Mouse (Mus musculus): Measurements from ENCODE around the gene Pcna. TPM values are rescaled to one million over a fixed set of nuclear protein-coding genes. Genes with fewer than 3 reads are reported as not detected.

Pcna gene
- total and polyA plus RNA-seq, 2 experiments from 2014 or later = 124 to 141 TPM

DNA sequence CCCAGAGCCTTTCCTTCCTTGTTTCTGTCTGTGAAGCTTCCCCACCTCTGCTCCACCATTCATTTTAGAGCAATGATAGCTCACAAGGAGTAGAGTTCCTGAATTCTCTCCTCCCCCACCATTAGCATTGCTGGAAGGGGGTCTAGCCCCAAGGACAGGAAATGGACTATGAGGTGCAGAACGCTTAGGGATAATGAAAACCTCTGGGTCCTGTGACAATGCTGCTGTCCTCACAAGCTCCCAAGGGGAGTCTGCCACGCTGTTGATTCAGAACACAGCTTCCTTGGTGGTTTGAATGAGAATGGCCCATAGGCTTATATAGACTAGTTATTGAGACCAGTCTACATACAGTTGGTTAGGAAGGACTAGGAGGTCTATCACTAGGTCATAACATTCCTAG lies 17.8 kb downstream of the Pcna start:
- Histone ChIP-seq H3K27me3 (ENCODE audit: insufficient read depth, low read length) (no peaks in the 10 kb centered on the region), H3K27ac (ENCODE audit: low read depth, low read length) (no peak overlapping the region), H3K36me3 (ENCODE audit: insufficient read depth) (no peaks in the 10 kb centered on the region), H3K9ac (no peak overlapping the region), H3K4me3 (ENCODE audit: low read depth, low read length) (no peak overlapping the region), H3K9me3 (ENCODE audit: low read length) (no peaks in the 10 kb centered on the region), H3K4me2 (ENCODE audit: low read depth) (no peak overlapping the region), H3K4me1 (ENCODE audit: insufficient read depth) (no peaks in the 10 kb centered on the region)
- TF ChIP-seq CTCF (IDR thresholded peaks at IDR 0.05; ENCODE audit: low read depth) = no peak
- no peak for DNase-seq
- WGBS = 62% methylated on average over 2 of the region's 2 CpGs
- no peak for ATAC-seq

DNA sequence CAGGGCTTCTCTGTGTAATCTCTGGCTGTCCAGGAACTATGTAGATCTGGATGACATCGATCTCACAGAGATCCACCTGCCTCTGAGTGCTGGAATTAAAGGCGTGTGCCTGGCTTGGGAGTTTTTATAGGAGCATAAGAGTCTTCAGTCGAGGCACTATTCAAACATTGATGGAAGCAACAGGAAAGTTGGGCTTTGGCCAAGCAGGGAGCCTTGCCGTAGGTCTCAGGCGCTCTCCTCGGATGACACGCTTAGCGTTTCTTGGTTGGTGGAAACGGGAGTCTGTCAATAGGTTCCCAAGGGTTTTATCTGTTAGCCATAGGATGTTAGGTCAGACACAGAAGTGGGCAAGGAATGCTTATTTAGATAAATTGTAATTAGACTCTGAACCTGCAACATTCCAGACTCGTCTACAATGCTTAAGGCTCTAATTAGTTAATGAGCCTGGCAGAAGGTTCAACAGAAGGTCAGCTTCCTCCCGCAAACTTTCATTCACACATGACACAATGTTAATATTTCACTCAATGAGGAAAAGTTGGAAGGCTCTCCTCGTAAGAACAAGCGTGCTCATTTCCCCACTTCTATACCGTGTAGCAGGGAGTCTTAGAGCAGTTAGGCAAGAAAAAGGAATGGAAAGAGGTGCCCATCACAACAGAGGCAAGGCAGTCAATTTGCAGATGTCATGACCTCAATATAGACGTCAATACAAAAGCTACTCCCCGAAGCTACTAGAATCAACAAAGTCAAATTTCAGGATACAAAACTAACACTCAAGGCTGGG lies 18.9 kb downstream of the Pcna start:
- Histone ChIP-seq H3K27ac (ENCODE audit: low read depth, low read length) (no peak overlapping the region), H3K4me2 (ENCODE audit: low read depth) (no peak overlapping the region), H3K4me1 (ENCODE audit: insufficient read depth) (no peaks in the 10 kb centered on the region), H3K9ac (no peak overlapping the region), H3K9me3 (ENCODE audit: low read length) (no peaks in the 10 kb centered on the region), H3K4me3 (ENCODE audit: low read depth, low read length) (no peak overlapping the region), H3K27me3 (ENCODE audit: insufficient read depth, low read length) (no peaks in the 10 kb centered on the region), H3K36me3 (ENCODE audit: insufficient read depth) (no peaks in the 10 kb centered on the region)
- no peak for ATAC-seq
- no peak for DNase-seq
- no peak for TF ChIP-seq CTCF (IDR thresholded peaks at IDR 0.05; ENCODE audit: low read depth)
- 61% methylated on average over 16 of the region's 16 CpGs for WGBS

DNA sequence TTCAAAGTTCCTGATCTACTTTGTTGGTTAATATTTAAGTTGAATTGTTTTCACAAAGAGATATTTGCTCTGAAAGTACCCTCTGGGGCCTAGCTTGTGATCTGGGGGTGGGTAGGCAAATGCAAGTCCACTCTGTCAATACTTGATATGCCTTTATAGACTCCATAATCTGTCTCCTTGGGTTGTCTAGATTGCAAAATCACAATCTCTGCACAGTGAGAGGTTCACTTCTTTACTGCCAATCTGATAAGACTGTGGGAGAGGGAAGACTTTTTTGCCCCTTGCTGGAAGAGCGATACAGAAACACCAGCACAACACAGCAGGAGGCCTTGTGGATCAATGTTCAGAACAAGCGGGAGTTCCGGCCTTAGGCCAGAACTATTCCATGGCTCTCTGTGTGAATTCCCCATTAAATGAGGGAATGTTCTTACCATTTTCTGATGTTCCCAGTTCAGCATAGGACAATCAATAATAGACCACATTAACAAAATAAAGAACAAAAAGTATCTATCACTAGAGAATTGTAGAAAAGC lies 20.6 kb downstream of the Pcna start:
- H3K4me1 ChIP-seq (ENCODE audit: insufficient read depth) = no peaks in the 10 kb centered on the region
- DNase-seq = no peak
- no peaks in the 10 kb centered on the region for H3K27me3 ChIP-seq (ENCODE audit: insufficient read depth, low read length)
- no peak for TF ChIP-seq CTCF (IDR thresholded peaks at IDR 0.05; ENCODE audit: low read depth)
- H3K36me3 ChIP-seq (ENCODE audit: insufficient read depth) = no peaks in the 10 kb centered on the region
- no peaks in the 10 kb centered on the region for H3K9me3 ChIP-seq (ENCODE audit: low read length)
- no peak overlapping the region for H3K27ac ChIP-seq (ENCODE audit: low read depth, low read length)
- H3K9ac ChIP-seq = no peak overlapping the region
- WGBS = 69% methylated on average over 3 of the region's 3 CpGs
- no peak for ATAC-seq
- H3K4me3 ChIP-seq (ENCODE audit: low read depth, low read length) = no peak overlapping the region
- no peak overlapping the region for H3K4me2 ChIP-seq (ENCODE audit: low read depth)

DNA sequence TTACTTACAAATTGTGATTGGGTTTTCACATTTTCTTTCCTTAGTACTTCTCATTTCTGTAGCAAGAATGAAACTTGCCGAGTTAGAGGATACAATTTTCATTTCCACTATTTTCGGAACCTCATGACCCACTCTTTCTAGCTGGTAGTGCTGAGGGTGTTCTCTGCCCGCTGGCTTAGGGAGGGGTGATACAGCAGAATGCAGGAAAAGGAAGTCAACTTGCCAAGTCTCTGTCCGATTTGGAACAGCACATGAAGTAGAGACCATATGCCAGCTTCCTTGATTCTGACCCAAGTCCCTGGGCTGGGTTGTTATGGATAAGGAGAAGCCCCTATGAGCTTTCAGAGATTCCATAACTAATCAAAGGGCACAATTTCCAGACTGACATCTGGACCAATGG lies 28.8 kb downstream of the Pcna start:
- ATAC-seq (no peak), DNase-seq (no peak)
- no peak for TF ChIP-seq CTCF (IDR thresholded peaks at IDR 0.05; ENCODE audit: low read depth)
- no peak overlapping the region for H3K9ac ChIP-seq
- WGBS = 78% methylated on average over 4 of the region's 4 CpGs
- no peaks in the 10 kb centered on the region for H3K9me3 ChIP-seq (ENCODE audit: low read length)
- H3K27ac ChIP-seq (ENCODE audit: low read depth, low read length) = no peak overlapping the region
- H3K4me2 ChIP-seq (ENCODE audit: low read depth) = no peak overlapping the region
- H3K4me1 ChIP-seq (ENCODE audit: insufficient read depth) = no peaks in the 10 kb centered on the region
- H3K27me3 ChIP-seq (ENCODE audit: insufficient read depth, low read length) = no peaks in the 10 kb centered on the region
- no peak overlapping the region for H3K4me3 ChIP-seq (ENCODE audit: low read depth, low read length)
- no peaks in the 10 kb centered on the region for H3K36me3 ChIP-seq (ENCODE audit: insufficient read depth)

DNA sequence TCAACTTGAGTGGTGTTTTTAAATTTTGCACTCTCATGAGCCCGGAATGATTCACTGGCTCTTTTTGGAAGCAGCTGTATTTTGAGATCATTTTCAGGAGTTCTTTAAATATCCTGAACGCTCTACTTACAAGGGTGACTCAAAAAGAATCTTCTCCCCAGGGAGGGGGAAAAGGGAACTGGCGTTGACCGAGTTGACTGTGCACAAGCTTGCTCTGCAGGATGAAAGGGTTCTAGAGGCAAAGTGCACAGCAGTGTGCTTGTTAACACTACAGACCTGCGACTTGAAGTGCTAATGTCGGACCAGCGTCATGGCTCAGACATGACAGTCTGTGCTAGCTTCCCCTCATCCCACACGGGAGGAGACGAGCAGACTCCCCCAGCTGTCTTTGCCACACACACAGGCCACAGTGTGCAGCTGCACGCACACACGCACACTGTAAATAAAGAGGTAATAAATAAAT lies 31.5 kb downstream of the Pcna start:
- no peak for ATAC-seq
- H3K36me3 ChIP-seq (ENCODE audit: insufficient read depth) = no peaks in the 10 kb centered on the region
- DNase-seq = no peak
- H3K27me3 ChIP-seq (ENCODE audit: insufficient read depth, low read length) = no peaks in the 10 kb centered on the region
- no peak for TF ChIP-seq CTCF (IDR thresholded peaks at IDR 0.05; ENCODE audit: low read depth)
- no peak overlapping the region for H3K4me3 ChIP-seq (ENCODE audit: low read depth, low read length)
- H3K4me2 ChIP-seq (ENCODE audit: low read depth) = no peak overlapping the region
- H3K4me1 ChIP-seq (ENCODE audit: insufficient read depth) = no peaks in the 10 kb centered on the region
- no peak overlapping the region for H3K9ac ChIP-seq
- 62% methylated on average over 11 of the region's 11 CpGs for WGBS
- no peaks in the 10 kb centered on the region for H3K9me3 ChIP-seq (ENCODE audit: low read length)
- no peak overlapping the region for H3K27ac ChIP-seq (ENCODE audit: low read depth, low read length)

DNA sequence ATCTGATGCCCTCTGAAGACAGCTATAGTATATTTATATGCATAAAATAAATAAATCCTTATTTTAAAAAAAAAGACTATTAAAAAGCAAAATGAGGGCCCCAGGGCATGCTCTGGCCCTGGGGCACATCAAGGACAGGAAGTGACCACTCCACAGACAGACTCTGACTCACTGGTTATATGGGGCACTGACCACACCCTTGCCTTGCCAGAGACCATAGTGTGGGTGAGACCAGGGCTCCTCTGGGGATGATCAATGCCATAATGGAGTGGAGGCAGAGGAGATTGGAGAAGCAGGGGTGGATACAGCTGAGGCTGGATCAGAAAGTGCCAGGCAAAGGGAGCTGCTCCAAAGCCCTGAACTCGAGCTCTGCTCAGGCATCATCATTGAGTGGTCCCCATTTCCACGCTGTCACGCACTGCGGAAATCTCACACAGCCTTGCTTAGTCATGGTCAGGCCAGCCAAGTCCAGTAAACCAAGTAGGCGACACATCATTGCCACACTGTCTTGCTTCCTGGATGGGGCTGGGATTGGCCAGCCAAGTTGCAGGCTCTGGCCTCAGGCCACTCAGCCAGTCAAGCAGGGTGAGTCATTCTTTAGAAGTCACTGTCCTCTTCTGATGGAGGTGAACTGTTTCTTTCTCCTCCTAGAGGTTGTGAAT lies 41.0 kb downstream of the Pcna start:
- Histone ChIP-seq H3K9me3 (ENCODE audit: low read length) (no peaks in the 10 kb centered on the region), H3K9ac (no peak overlapping the region), H3K36me3 (ENCODE audit: insufficient read depth) (no peaks in the 10 kb centered on the region), H3K27ac (ENCODE audit: low read depth, low read length) (no peak overlapping the region), H3K4me1 (ENCODE audit: insufficient read depth) (no peaks in the 10 kb centered on the region), H3K27me3 (ENCODE audit: insufficient read depth, low read length) (no peaks in the 10 kb centered on the region), H3K4me3 (ENCODE audit: low read depth, low read length) (no peak overlapping the region), H3K4me2 (ENCODE audit: low read depth) (no peak overlapping the region)
- no peak for TF ChIP-seq CTCF (IDR thresholded peaks at IDR 0.05; ENCODE audit: low read depth)
- no peak for DNase-seq
- no peak for ATAC-seq
- 96% methylated on average over 5 of the region's 5 CpGs for WGBS

DNA sequence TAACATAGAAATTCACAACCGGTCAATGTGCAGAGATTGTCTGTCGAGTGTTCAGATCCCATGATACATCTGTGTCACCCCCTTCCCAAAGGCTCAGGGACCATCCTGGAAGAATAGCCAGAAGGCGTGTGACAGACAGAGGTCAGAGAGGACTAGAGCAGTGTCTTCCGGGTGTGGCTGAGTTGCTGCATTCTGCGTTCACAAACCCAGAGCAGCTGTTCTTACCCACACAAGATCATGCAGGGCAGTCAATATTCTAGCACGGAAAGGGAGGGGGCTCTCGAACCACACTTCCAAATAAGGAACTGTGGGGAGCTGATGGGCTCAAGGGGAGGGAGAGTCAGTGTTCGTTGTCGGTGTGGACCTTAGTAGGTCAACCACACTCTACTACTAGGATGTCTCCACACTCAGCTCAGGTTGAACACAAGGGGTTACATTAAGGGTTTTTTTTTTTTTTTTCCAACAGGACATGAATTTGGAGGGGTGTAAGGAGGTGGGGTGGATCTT lies 42.3 kb downstream of the Pcna start:
- Histone ChIP-seq H3K9me3 (ENCODE audit: low read length) (no peaks in the 10 kb centered on the region), H3K4me3 (ENCODE audit: low read depth, low read length) (no peak overlapping the region), H3K27me3 (ENCODE audit: insufficient read depth, low read length) (no peaks in the 10 kb centered on the region), H3K4me1 (ENCODE audit: insufficient read depth) (no peaks in the 10 kb centered on the region), H3K9ac (no peak overlapping the region), H3K36me3 (ENCODE audit: insufficient read depth) (no peaks in the 10 kb centered on the region), H3K4me2 (ENCODE audit: low read depth) (no peak overlapping the region), H3K27ac (ENCODE audit: low read depth, low read length) (no peak overlapping the region)
- DNase-seq (no peak), ATAC-seq (no peak)
- TF ChIP-seq CTCF (IDR thresholded peaks at IDR 0.05; ENCODE audit: low read depth) = no peak
- WGBS = 90% methylated on average over 9 of the region's 9 CpGs
